In the genomic region with DNA sequence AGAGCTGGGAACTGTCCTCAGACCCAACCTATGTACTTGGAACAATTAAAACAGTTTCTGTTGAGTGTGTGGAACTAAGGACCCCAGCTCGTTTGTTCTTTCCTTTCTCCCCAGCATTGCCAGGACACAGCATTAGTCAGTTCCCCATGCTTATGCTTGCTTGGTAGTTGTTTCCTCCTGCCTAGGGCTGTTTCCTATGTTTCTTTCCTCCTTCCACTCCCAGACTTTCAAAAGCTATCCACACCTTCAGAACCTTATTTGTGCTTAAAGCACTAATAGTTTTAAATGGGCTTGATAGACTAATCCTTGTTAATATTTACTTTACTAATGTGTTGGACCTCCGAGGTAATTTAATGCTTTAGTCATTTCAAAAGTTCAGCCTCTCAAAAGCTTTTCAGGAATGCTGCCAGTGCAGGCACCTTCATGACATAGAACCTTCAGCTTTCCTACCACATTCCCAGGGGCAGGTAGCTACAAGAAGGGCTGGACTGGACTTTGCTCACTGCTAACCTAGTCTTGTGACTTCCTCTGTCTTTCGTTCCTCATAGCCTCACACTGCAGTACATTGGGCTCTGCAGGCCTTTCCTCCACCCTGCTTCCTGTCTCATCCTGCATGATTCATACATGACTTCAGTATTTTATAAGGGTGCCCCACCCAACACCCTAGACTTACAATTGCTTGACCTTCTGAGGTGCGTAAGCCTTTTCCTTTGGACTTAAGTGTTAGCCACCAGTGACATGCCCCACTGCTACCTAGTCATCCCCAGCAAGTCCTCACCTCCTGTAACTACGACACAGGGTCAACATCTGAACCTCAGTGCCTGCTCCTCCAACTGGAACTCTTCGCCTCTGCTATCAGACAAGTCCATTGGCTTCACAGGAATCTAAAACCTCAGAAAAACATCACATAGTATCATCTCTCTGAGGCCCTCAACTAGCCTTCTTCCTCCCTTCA, we compare ENCODE assay signal across 15 mouse cellular contexts. TPM values are rescaled to one million over a fixed set of nuclear protein-coding genes. Genes with fewer than 3 reads are reported as not detected.
DNase-seq lines count a peak whose midpoint lies in the region; ATAC-seq and TF ChIP-seq lines count a peak whose summit lies in the region.
"Had no signal": no experiment of that assay in that cellular context is flagged by ENCODE, and none has a peak within 500 bp of the region (broad histone marks: within the 10 kb centered on the region; RNA-seq: fewer than 3 reads in every experiment).

No protein-coding gene starts in this region.

- CTCF ChIA-PET in Patski (lab: Charles Lee) = interaction anchor here (0.5 kb wide), 1 partner anchor 1226 kb away, joined by 3 read pairs; no protein-coding TSS in a partner anchor

- H3K27me3 ChIP-seq in Patski = no peaks in the 10 kb centered on the region
- H3K27me3 ChIP-seq: CH12.LX; hindbrain, embryonic 15.5 days; limb, embryonic 12.5 days; midbrain, embryonic 13.5 days; neural tube, embryonic 15.5 days had no signal

- TF ChIP-seq CTCF in Patski (IDR thresholded peaks at IDR 0.05) = no peak

- POLR2A ChIA-PET in Patski (lab: Charles Lee) = no interaction called here

- in situ Hi-C loops in Patski (cut with MboI; ENCODE audit: low pct_unique_long_range_greater_than_20kb) = no loop called here

- DNase-seq in 3134 (ENCODE audit: extremely low read depth, insufficient read length, low spot score) = peak; percentile 20
- DNase-seq in Patski (ENCODE audit: low read depth, low spot score) = no peak
- peak; percentile 69 for DNase-seq in kidney, adult 9 months
- no peak for DNase-seq in embryo, embryonic 11 days
- no peak for DNase-seq in embryo, embryonic 10 days (ENCODE audit: low spot score)
- no peak for DNase-seq in embryo, embryonic 10.5 days (ENCODE audit: low spot score)
- DNase-seq: adrenal gland, postnatal 10 days; forebrain, postnatal 0 days had no signal

- ATAC-seq in Patski = peak; percentile 74
- ATAC-seq in megakaryocyte, adult 5-6 weeks (ENCODE audit: poor library complexity, severe bottlenecking) = peak; percentile 91
- ATAC-seq in frontal cortex, adult (ENCODE audit: low TSS enrichment) = no peak
- ATAC-seq: forebrain, postnatal 0 days; midbrain, embryonic 13.5 days had no signal

RNA-seq across cellular contexts. Expression of gene Itprid2, which starts 16.3 kb away (rescaled TPM):
- 25.9 TPM for polyA plus RNA-seq in Patski (2021)
- 26.9 and 38.7 TPM in 2 replicates for total RNA-seq in megakaryocyte, adult 5-6 weeks (2015)
- total RNA-seq in megakaryocyte, adult 5-6 weeks (2017) = 16.7 and 25.4 TPM in 2 replicates

Comparison
In these comparisons a context has a peak if more than half of its experiments do, and no peak if none do; other contexts are left out.
1. DNase-seq: peak in 3134 (single experiment) and kidney, adult 9 months (single experiment); none in Patski (single experiment), embryo, embryonic 11 days (single experiment), embryo, embryonic 10 days (single experiment) and embryo, embryonic 10.5 days (single experiment).